Mouse (Mus musculus): ENCODE measurements around the gene 1700037C18Rik.
"Not testable (repeated sequence)": the region's sequence is repeated elsewhere in the genome, so short reads cannot be mapped to it uniquely, and the experiment has no call there.

Gene 1700037C18Rik

GRCm38 (mm10) chr16:3872216-3873047 is 36.1 kb downstream of the 1700037C18Rik start, which contains the start of gene Naa60:
TSS of gene Naa60 (plus strand) at chr16:3872375.
- peak; percentile 95 to 97 for DNase-seq

- DNase-seq: no peak
Observed at GRCm38 (mm10) chr16:3871815-3872214, 36.7 kb downstream of the 1700037C18Rik start.

DNA sequence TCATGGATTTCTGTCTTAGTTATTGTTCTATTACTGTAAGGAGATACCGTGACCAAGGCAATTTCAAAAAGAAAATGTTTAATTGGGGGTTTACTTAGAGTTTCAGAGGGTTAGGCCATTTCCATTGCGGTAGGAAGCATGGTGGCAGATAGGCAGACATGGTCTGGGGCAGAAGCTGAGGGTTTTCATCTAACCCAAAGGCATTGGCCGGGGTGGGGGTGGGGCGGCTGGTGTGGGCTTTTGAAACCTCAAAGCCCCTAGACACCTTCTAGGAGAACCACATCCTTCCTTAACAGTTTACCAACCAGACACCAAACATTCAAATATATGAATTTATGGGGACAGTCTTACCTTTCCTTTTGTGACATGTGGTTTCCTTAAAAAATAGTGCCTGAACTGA is 49.2 kb downstream of the 1700037C18Rik start:
- no peak for DNase-seq

- DNase-seq: no peak
Observed at GRCm38 (mm10) chr16:3855776-3856175, 52.7 kb downstream of the 1700037C18Rik start.

DNA sequence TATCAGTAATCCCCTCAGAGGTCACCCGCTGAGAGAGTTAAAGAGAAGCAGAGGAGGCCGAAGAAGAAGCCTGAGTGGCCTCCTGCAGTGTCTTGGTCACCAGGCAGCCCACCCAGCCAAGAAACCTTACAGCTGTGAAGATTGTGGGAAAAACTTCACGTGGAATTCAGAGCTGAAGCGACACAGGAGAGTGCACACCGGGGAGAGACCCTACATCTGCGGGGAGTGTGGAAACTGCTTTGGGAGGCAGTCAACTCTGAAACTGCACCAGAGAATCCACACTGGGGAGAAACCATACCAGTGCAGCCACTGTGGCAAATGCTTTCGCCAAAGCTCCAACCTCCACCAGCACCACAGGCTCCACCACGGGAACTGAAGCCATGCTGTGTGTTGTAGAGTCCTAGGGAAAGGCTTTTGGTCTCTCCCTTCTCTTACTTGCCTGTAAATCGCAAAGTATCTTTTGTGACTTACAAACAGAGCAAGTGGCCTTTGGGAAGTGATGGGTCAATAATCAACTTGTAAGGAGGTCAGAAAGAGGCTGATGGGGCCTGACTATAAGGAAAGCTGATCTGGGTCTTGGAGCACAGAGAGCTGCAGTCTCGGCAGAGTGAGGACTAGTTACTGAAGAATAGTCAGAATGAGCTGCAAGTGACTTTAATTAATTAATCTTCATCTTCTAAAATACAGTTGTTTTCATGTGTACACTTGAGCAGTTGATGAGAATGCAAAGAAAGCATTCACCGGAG is 53.9 kb downstream of the 1700037C18Rik start:
- no peak for DNase-seq

DNA sequence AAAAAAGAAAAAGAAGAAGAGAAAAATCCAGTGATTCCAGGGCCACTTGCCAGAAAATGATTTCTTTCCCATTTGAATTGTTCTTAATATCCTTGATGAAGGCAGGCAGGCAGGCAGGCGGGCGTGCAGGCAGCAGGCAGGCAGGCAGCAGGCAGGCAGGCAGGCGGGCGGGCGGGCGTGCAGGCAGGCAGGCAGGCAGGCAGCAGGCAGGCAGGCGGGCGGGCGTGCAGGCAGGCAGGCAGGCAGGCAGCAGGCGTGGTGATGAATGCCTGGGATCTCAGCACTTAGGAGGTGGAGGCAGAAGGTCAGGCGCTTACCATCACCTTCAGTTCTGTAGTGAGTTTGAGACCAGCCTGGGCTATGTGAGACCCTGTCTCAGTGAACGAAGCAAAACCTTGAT is 55.9 kb downstream of the 1700037C18Rik start:
- DNase-seq: no peak

DNA sequence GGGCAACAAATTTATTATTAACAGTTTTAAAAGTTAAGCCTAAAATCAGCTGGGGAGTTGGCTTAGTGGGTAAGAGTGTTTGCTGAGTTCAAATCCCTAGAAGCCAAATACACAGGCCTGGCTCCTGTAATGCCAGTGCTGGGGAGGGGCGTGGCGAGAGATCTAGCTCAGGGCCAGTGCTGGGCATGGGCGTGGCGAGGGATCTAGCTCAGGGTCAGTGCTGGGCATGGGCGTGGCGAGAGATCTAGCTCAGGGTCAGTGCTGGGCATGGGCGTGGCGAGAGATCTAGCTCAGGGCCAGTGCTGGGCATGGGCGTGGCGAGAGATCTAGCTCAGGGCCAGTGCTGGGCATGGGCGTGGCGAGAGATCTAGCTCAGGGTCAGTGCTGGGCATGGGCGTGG is 57.2 kb downstream of the 1700037C18Rik start:
- not testable (repeated sequence) for DNase-seq

DNA sequence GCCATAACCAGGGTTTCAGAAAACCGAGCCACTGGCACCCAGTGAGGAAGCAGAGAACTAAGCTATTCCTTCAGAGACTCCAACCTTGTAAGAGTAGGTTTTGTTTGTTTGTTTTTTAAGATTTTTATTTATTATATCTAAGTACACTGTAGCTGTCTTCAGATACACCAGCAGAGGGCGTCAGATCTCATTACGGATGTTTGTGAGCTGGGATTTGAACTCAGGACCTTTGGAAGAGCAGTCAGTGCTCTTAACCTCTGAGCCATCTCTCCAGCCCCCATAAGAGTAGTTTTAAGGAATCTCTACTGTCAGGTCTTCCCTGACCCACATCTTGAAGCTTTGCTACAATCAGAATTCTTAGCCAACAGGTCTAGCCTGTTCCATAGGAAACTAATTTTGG is 60.1 kb downstream of the 1700037C18Rik start:
- no peak for DNase-seq

DNA sequence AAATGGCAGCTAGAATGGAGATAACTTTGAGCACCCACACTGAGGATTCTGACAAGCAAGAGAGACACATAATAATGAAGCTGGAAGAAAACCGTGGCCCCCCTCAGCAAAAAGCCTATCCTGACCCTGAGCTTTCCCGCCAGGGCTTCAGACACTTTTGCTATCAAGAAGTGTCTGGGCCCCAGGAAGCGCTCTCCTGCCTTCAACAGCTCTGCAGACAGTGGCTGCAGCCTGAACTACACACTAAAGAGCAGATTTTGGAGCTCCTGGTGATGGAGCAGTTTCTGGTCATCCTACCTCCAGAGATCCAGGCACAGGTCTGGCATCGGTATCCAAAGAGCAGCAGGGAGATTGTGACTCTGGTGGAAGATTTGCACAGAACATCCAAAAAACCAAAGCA is 60.6 kb downstream of the 1700037C18Rik start:
- DNase-seq: no peak

GRCm38 (mm10) chr16:3846711-3847518 is 61.6 kb downstream of the 1700037C18Rik start, which contains the start of gene Zfp174:
TSS of gene Zfp174 (plus strand) at chr16:3847268.
- DNase-seq: peak; percentile 91 to 95
